Mouse (Mus musculus) spleen, adult 2 months (tissue): ENCODE measurements around the gene Olfr1224-ps1. TPM values are rescaled to one million over a fixed set of nuclear protein-coding genes. Genes with fewer than 3 reads are reported as not detected.

Experiments
- DNase-seq, 2 experiments: peaks; one replicate each; pipeline versions ENCODE4 v3.0.0 to v3.0.0-alpha.2; 2012 to 2021; ENCODE audit warnings: low spot score in 2 of 2, low read depth in 1 of 2
- H3K27ac ChIP-seq: fragments of 200-500 bp; 2 replicates; pipeline ENCODE4 v1.5.1; 2012; ENCODE audit warnings: low read length, inconsistent platforms; ENCODE audit not compliant: insufficient read depth
- H3K27me3 ChIP-seq: fragments of 200-500 bp; 2 replicates; pipeline ENCODE4 v1.6.1; 2012; ENCODE audit warnings: mild to moderate bottlenecking, moderate library complexity, low read length, inconsistent platforms; ENCODE audit not compliant: control insufficient read depth, insufficient read depth
- H3K36me3 ChIP-seq: fragments of 200-500 bp; 2 replicates; pipeline ENCODE4 v1.6.1; 2012; ENCODE audit warnings: mild to moderate bottlenecking, low read length, inconsistent platforms; ENCODE audit not compliant: control insufficient read depth, insufficient read depth
- H3K4me1 ChIP-seq: fragments of 200-500 bp; 2 replicates; pipeline ENCODE4 v1.6.1; 2011; ENCODE audit warnings: inconsistent platforms; ENCODE audit not compliant: control insufficient read depth, insufficient read depth, insufficient read length
- H3K4me3 ChIP-seq: fragments of 200-500 bp; 2 replicates; pipeline ENCODE4 v1.5.1; 2011; ENCODE audit warnings: mild to moderate bottlenecking, inconsistent platforms; ENCODE audit not compliant: insufficient read depth, insufficient read length; ENCODE audit errors: extremely low read depth
- CTCF ChIP-seq: fragments of 200-500 bp; IDR thresholded peaks from 2 replicates; pipeline ENCODE4 v1.5.1; 2011; ENCODE audit warnings: mild to moderate bottlenecking, inconsistent platforms; ENCODE audit not compliant: insufficient read depth, insufficient read length, insufficient replicate concordance; ENCODE audit errors: extremely low read depth
- POLR2A ChIP-seq: fragments of 200-500 bp; IDR thresholded peaks from 2 replicates; pipeline ENCODE4 v1.6.1; 2011; ENCODE audit warnings: low read depth, low read length, inconsistent platforms
- WGBS: fragments of 180-500 bp; shearing (Covaris S2); methylation state at CpG from one replicate; pipeline ENCODE4 v1.1.7; 2018; 5-methylcytosine and 5-hydroxymethylcytosine counted together
- polyA plus RNA-seq: library from polyadenylated mRNA; depleted of rRNA; stranded (reverse); fragments of >200 nt; gene quantifications from 2 replicates; pipeline ENCODE4 v1.2.3, GENCODE M21; 2012; rRNA removed

The Olfr1224-ps1 gene
- polyA plus RNA-seq, 1 experiment: not detected

- H3K4me3 ChIP-seq: no peak within 1 kb of the TSS
- TF ChIP-seq CTCF (no peak), POLR2A (no peak)
- H3K27me3 ChIP-seq: no peaks in the 10 kb centered on the region
- DNase-seq: no peak
- no peaks in the 10 kb centered on the region for H3K4me1 ChIP-seq
- 74% methylated on average over 3 of the region's 3 CpGs for WGBS
- H3K36me3 ChIP-seq: no peaks in the 10 kb centered on the region
- H3K27ac ChIP-seq: no peak within 1 kb of the TSS
Observed at GRCm38 (mm10) chr2:89106735-89107134, 57.2 kb downstream of the Olfr1224-ps1 start, which contains the start of gene Olfr1220. Gene Olfr1220, minus strand, starts transcription at chr2:89106835.

GRCm38 (mm10) chr2:89105651-89106050 lies 58.2 kb downstream of the Olfr1224-ps1 start:
- no peak for TF ChIP-seq POLR2A
- no peak for TF ChIP-seq CTCF
- no peak for DNase-seq
- H3K4me3 ChIP-seq: no peak overlapping the region
- no peaks in the 10 kb centered on the region for H3K36me3 ChIP-seq
- H3K4me1 ChIP-seq: no peaks in the 10 kb centered on the region
- H3K27ac ChIP-seq: no peak overlapping the region
- H3K27me3 ChIP-seq: no peaks in the 10 kb centered on the region

Other genes with a start within 250 kb of the Olfr1224-ps1 start
- gene Olfr1209, start 248.9 kb downstream of the Olfr1224-ps1 start, polyA plus RNA-seq: not detected in 2 replicates
- not detected in 2 replicates for gene Olfr1211, start 226.0 kb downstream of the Olfr1224-ps1 start, polyA plus RNA-seq
- gene Olfr1212, start 210.1 kb downstream of the Olfr1224-ps1 start, polyA plus RNA-seq: not detected in 2 replicates
- not detected in 2 replicates for gene Gm13762, start 183.8 kb downstream of the Olfr1224-ps1 start, polyA plus RNA-seq
- gene Olfr1214, start 171.4 kb downstream of the Olfr1224-ps1 start, polyA plus RNA-seq: not detected in 2 replicates
- gene Olfr1215, start 157.1 kb downstream of the Olfr1224-ps1 start, polyA plus RNA-seq: not detected in 2 replicates
- gene Olfr1216, start 145.8 kb downstream of the Olfr1224-ps1 start, polyA plus RNA-seq: not detected in 2 replicates
- not detected in 2 replicates for gene Olfr1217, start 132.0 kb downstream of the Olfr1224-ps1 start, polyA plus RNA-seq
- not detected in 2 replicates for gene Olfr1218, start 102.9 kb downstream of the Olfr1224-ps1 start, polyA plus RNA-seq
- gene Olfr1219, start 80.6 kb downstream of the Olfr1224-ps1 start, polyA plus RNA-seq: not detected in 2 replicates
- gene Olfr1220, start 57.3 kb downstream of the Olfr1224-ps1 start, polyA plus RNA-seq: not detected in 2 replicates
- not detected in 2 replicates for gene Olfr1221, start 46.8 kb downstream of the Olfr1224-ps1 start, polyA plus RNA-seq
- not detected in 2 replicates for gene Olfr1222, start 31.0 kb downstream of the Olfr1224-ps1 start, polyA plus RNA-seq
- not detected in 2 replicates for gene Olfr1223, start 12.5 kb downstream of the Olfr1224-ps1 start, polyA plus RNA-seq
- not detected in 2 replicates for gene Olfr1225, start 10.6 kb upstream of the Olfr1224-ps1 start, polyA plus RNA-seq
- gene Olfr1226, start 36.0 kb upstream of the Olfr1224-ps1 start, polyA plus RNA-seq: not detected in 2 replicates
- not detected in 2 replicates for gene Olfr1228, start 90.0 kb upstream of the Olfr1224-ps1 start, polyA plus RNA-seq
- not detected in 2 replicates for gene Olfr1229, start 123.9 kb upstream of the Olfr1224-ps1 start, polyA plus RNA-seq
- gene Olfr1230, start 133.2 kb upstream of the Olfr1224-ps1 start, polyA plus RNA-seq: not detected in 2 replicates
- not detected in 2 replicates for gene Olfr1231, start 143.0 kb upstream of the Olfr1224-ps1 start, polyA plus RNA-seq
- gene Olfr1232, start 165.6 kb upstream of the Olfr1224-ps1 start, polyA plus RNA-seq: not detected in 2 replicates
- not detected in 2 replicates for gene Olfr1233, start 178.3 kb upstream of the Olfr1224-ps1 start, polyA plus RNA-seq
- gene Olfr1234, start 200.8 kb upstream of the Olfr1224-ps1 start, polyA plus RNA-seq: not detected in 2 replicates
- not detected in 2 replicates for gene Olfr1238, start 245.6 kb upstream of the Olfr1224-ps1 start, polyA plus RNA-seq